Mouse (Mus musculus): ENCODE measurements around the gene Dcp1b.

- TF ChIP-seq CTCF (IDR thresholded peaks at IDR 0.05; ENCODE audit: extremely low read depth, insufficient read length, insufficient replicate concordance, low read depth, low read length) (no peak), POLR2A (IDR thresholded peaks at IDR 0.05; ENCODE audit: low read depth, low read length) (peak; percentile 54; the same call in 1 of the 2 replicates)
Measured at GRCm38 (mm10) chr6:119175078-119175853, at the start of gene Dcp1b.
